Mouse (Mus musculus) kidney, postnatal 36 days (tissue): ENCODE data around the gene Nmral1.
"Not testable (repeated sequence)": the region's sequence is repeated elsewhere in the genome, so short reads cannot be mapped to it uniquely, and the experiment has no call there.

Source experiments
- DNase-seq, 2 experiments: peaks; one replicate each; pipeline ENCODE4 v3.0.0; 2021 to 2022; ENCODE audit warnings: mixed read lengths in 2 of 2

Nmral1 gene

GRCm38 (mm10) chr16:4713861-4714710, 5.1 kb downstream of the Nmral1 start:
- DNase-seq, result no peak

GRCm38 (mm10) chr16:4711173-4711572, 8.0 kb downstream of the Nmral1 start:
- DNase-seq, result no peak

GRCm38 (mm10) chr16:4705541-4705940, 13.6 kb downstream of the Nmral1 start:
- peak in 1 of 2 experiments; percentile 16 for DNase-seq

GRCm38 (mm10) chr16:4702646-4703045, 16.5 kb downstream of the Nmral1 start:
- no peak for DNase-seq

- DNase-seq, result peak; percentile 54 to 64
Observed at GRCm38 (mm10) chr16:4701211-4701610, 17.9 kb downstream of the Nmral1 start.

GRCm38 (mm10) chr16:4689371-4689770, 29.8 kb downstream of the Nmral1 start:
- DNase-seq, result not testable (repeated sequence)

GRCm38 (mm10) chr16:4684457-4684791, 34.7 kb downstream of the Nmral1 start:
- DNase-seq, result no peak

- peak; percentile 95 to 99 for DNase-seq
Observed at GRCm38 (mm10) chr16:4683581-4684456, 35.3 kb downstream of the Nmral1 start.

- no peak for DNase-seq
Observed at GRCm38 (mm10) chr16:4683193-4683580, 36.0 kb downstream of the Nmral1 start.

GRCm38 (mm10) chr16:4682628-4683179, 36.5 kb downstream of the Nmral1 start:
- no peak for DNase-seq

GRCm38 (mm10) chr16:4680922-4681455, 38.2 kb downstream of the Nmral1 start:
- DNase-seq, result not testable (repeated sequence)

- peak; percentile 95 to 97 for DNase-seq
Observed at GRCm38 (mm10) chr16:4679121-4680018, 39.8 kb downstream of the Nmral1 start, which contains the start of gene Coro7. Gene Coro7 (minus strand): TSS chr16:4679777.

- DNase-seq, result no peak
Observed at GRCm38 (mm10) chr16:4678080-4678479, 41.1 kb downstream of the Nmral1 start.

GRCm38 (mm10) chr16:4676836-4677235, 42.3 kb downstream of the Nmral1 start:
- no peak for DNase-seq

- DNase-seq, result no peak
Observed at GRCm38 (mm10) chr16:4674091-4674490, 45.1 kb downstream of the Nmral1 start.

GRCm38 (mm10) chr16:4670317-4670716, 48.8 kb downstream of the Nmral1 start:
- DNase-seq, result peak; percentile 53 to 54

- DNase-seq, result peak; percentile 91 to 97
Observed at GRCm38 (mm10) chr16:4667190-4667808, 51.9 kb downstream of the Nmral1 start.

- DNase-seq, result peak; percentile 7 to 71
Observed at GRCm38 (mm10) chr16:4665726-4666125, 53.4 kb downstream of the Nmral1 start.

GRCm38 (mm10) chr16:4663806-4664205, 55.4 kb downstream of the Nmral1 start:
- DNase-seq, result no peak

- no peak for DNase-seq
Observed at GRCm38 (mm10) chr16:4661605-4662004, 57.6 kb downstream of the Nmral1 start.
